Mouse (Mus musculus): Measurements from ENCODE around the gene Tcap. TPM values are rescaled to one million over a fixed set of nuclear protein-coding genes. Genes with fewer than 3 reads are reported as not detected.
A peak's percentile ranks its signal among the peaks of the same experiment; 100 is the strongest.

Tcap gene
- polyA plus RNA-seq, 1 experiment from 2014 or later: 1.3 TPM

- Histone ChIP-seq H3K9me3 (ENCODE audit: control insufficient read depth, low read length) (no peaks in the 10 kb centered on the region), H3K36me3 (ENCODE audit: control insufficient read depth, insufficient read depth, low read length) (0 out of 2 replicates have a peak, but pooled peaks cover 2% of the 10 kb centered on the region), H3K4me1 (ENCODE audit: control insufficient read depth, insufficient read depth, low read length) (peaks cover 38% of the 10 kb centered on the region), H3K27ac (ENCODE audit: low read depth, low read length) (peak overlapping the region; percentile 48), H3K4me3 (ENCODE audit: low read length) (no peak overlapping the region), H3K27me3 (ENCODE audit: control insufficient read depth, insufficient read depth, low read length) (peaks cover 6% of the 10 kb centered on the region; the same call in 1 of the 2 replicates), H3K9ac (ENCODE audit: low read depth, low read length) (0 out of 2 replicates have a peak overlapping the region, but pooled peaks have one; percentile 18), H3K4me2 (replicated peaks; ENCODE audit: low read depth, low read length) (no peak overlapping the region)
- no peak for ATAC-seq (ENCODE audit: low FRiP score, low TSS enrichment)
- 57% methylated on average over 4 of the region's 4 CpGs for WGBS
Measured at GRCm38 (mm10) chr11:98392645-98393044, 9.0 kb downstream of the Tcap start.

- Histone ChIP-seq H3K9ac (ENCODE audit: low read depth, low read length) (0 out of 2 replicates have a peak overlapping the region, but pooled peaks have one; percentile 2), H3K4me2 (replicated peaks; ENCODE audit: low read depth, low read length) (no peak overlapping the region), H3K4me1 (ENCODE audit: control insufficient read depth, insufficient read depth, low read length) (peaks cover 36% of the 10 kb centered on the region), H3K4me3 (ENCODE audit: low read length) (no peak overlapping the region), H3K27ac (ENCODE audit: low read depth, low read length) (peak overlapping the region; percentile 37; the same call in 1 of the 2 replicates), H3K27me3 (ENCODE audit: control insufficient read depth, insufficient read depth, low read length) (no peaks in the 10 kb centered on the region), H3K36me3 (ENCODE audit: control insufficient read depth, insufficient read depth, low read length) (0 out of 2 replicates have a peak, but pooled peaks cover 2% of the 10 kb centered on the region), H3K9me3 (ENCODE audit: control insufficient read depth, low read length) (no peaks in the 10 kb centered on the region)
- no peak for ATAC-seq (ENCODE audit: low FRiP score, low TSS enrichment)
- 76% methylated on average over 6 of the region's 6 CpGs for WGBS
Measured at GRCm38 (mm10) chr11:98393317-98393716, 9.7 kb downstream of the Tcap start.

- Histone ChIP-seq H3K9ac (ENCODE audit: low read depth, low read length) (no peak overlapping the region), H3K9me3 (ENCODE audit: control insufficient read depth, low read length) (no peaks in the 10 kb centered on the region), H3K4me1 (ENCODE audit: control insufficient read depth, insufficient read depth, low read length) (peaks cover 36% of the 10 kb centered on the region), H3K27me3 (ENCODE audit: control insufficient read depth, insufficient read depth, low read length) (no peaks in the 10 kb centered on the region), H3K36me3 (ENCODE audit: control insufficient read depth, insufficient read depth, low read length) (0 out of 2 replicates have a peak, but pooled peaks cover 2% of the 10 kb centered on the region), H3K4me3 (ENCODE audit: low read length) (no peak overlapping the region), H3K4me2 (replicated peaks; ENCODE audit: low read depth, low read length) (no peak overlapping the region), H3K27ac (ENCODE audit: low read depth, low read length) (no peak overlapping the region)
- ATAC-seq (ENCODE audit: low FRiP score, low TSS enrichment): no peak
- 31% methylated on average over 6 of the region's 6 CpGs for WGBS
Measured at GRCm38 (mm10) chr11:98394301-98394700, 10.7 kb downstream of the Tcap start.

- Histone ChIP-seq H3K4me3 (ENCODE audit: low read length) (no peak overlapping the region), H3K27ac (ENCODE audit: low read depth, low read length) (peak overlapping the region; percentile 51), H3K4me1 (ENCODE audit: control insufficient read depth, insufficient read depth, low read length) (peaks cover 40% of the 10 kb centered on the region), H3K36me3 (ENCODE audit: control insufficient read depth, insufficient read depth, low read length) (0 out of 2 replicates have a peak, but pooled peaks cover 2% of the 10 kb centered on the region), H3K9ac (ENCODE audit: low read depth, low read length) (no peak overlapping the region), H3K9me3 (ENCODE audit: control insufficient read depth, low read length) (no peaks in the 10 kb centered on the region), H3K4me2 (replicated peaks; ENCODE audit: low read depth, low read length) (no peak overlapping the region), H3K27me3 (ENCODE audit: control insufficient read depth, insufficient read depth, low read length) (no peaks in the 10 kb centered on the region)
- no peak for ATAC-seq (ENCODE audit: low FRiP score, low TSS enrichment)
- 41% methylated on average over 4 of the region's 4 CpGs for WGBS
Measured at GRCm38 (mm10) chr11:98395041-98395440, 11.4 kb downstream of the Tcap start.

GRCm38 (mm10) chr11:98397946-98398345 is 14.3 kb downstream of the Tcap start:
- no peaks in the 10 kb centered on the region for H3K9me3 ChIP-seq (ENCODE audit: control insufficient read depth, low read length)
- H3K4me1 ChIP-seq (ENCODE audit: control insufficient read depth, insufficient read depth, low read length): peaks cover 33% of the 10 kb centered on the region
- H3K27ac ChIP-seq (ENCODE audit: low read depth, low read length): no peak overlapping the region
- 0 out of 2 replicates have a peak, but pooled peaks cover 2% of the 10 kb centered on the region for H3K36me3 ChIP-seq (ENCODE audit: control insufficient read depth, insufficient read depth, low read length)
- no peak overlapping the region for H3K4me3 ChIP-seq (ENCODE audit: low read length)
- 84% methylated on average over 7 of the region's 7 CpGs for WGBS
- no peak overlapping the region for H3K4me2 ChIP-seq (replicated peaks; ENCODE audit: low read depth, low read length)
- ATAC-seq (ENCODE audit: low FRiP score, low TSS enrichment): no peak
- H3K27me3 ChIP-seq (ENCODE audit: control insufficient read depth, insufficient read depth, low read length): no peaks in the 10 kb centered on the region
- no peak overlapping the region for H3K9ac ChIP-seq (ENCODE audit: low read depth, low read length)

GRCm38 (mm10) chr11:98400161-98400726 is 16.6 kb downstream of the Tcap start, which contains the start of gene Pgap3:
TSS of gene Pgap3 (minus strand) at chr11:98400490.
- Histone ChIP-seq H3K9me3 (ENCODE audit: control insufficient read depth, low read length) (no peaks in the 10 kb centered on the region), H3K36me3 (ENCODE audit: control insufficient read depth, insufficient read depth, low read length) (0 out of 2 replicates have a peak, but pooled peaks cover 2% of the 10 kb centered on the region), H3K9ac (ENCODE audit: low read depth, low read length) (peak within 1 kb of the TSS; percentile 55; the same call in 1 of the 2 replicates), H3K27ac (ENCODE audit: low read depth, low read length) (peak within 1 kb of the TSS; percentile 90), H3K27me3 (ENCODE audit: control insufficient read depth, insufficient read depth, low read length) (no peaks in the 10 kb centered on the region), H3K4me2 (replicated peaks; ENCODE audit: low read depth, low read length) (peak within 1 kb of the TSS; percentile 81), H3K4me1 (ENCODE audit: control insufficient read depth, insufficient read depth, low read length) (peaks cover 12% of the 10 kb centered on the region), H3K4me3 (ENCODE audit: low read length) (peak within 1 kb of the TSS; percentile 44)
- under 1% methylated on average over 40 of the region's 40 CpGs for WGBS
- peak; percentile 88 for ATAC-seq (ENCODE audit: low FRiP score, low TSS enrichment)

GRCm38 (mm10) chr11:98400816-98401215 is 17.2 kb downstream of the Tcap start:
- WGBS: 42% methylated on average over 3 of the region's 3 CpGs
- H3K4me1 ChIP-seq (ENCODE audit: control insufficient read depth, insufficient read depth, low read length): peaks cover 11% of the 10 kb centered on the region
- peak overlapping the region; percentile 55; the same call in 1 of the 2 replicates for H3K9ac ChIP-seq (ENCODE audit: low read depth, low read length)
- no peaks in the 10 kb centered on the region for H3K9me3 ChIP-seq (ENCODE audit: control insufficient read depth, low read length)
- peak overlapping the region; percentile 90 for H3K27ac ChIP-seq (ENCODE audit: low read depth, low read length)
- peak overlapping the region; percentile 81 for H3K4me2 ChIP-seq (replicated peaks; ENCODE audit: low read depth, low read length)
- no peaks in the 10 kb centered on the region for H3K27me3 ChIP-seq (ENCODE audit: control insufficient read depth, insufficient read depth, low read length)
- H3K36me3 ChIP-seq (ENCODE audit: control insufficient read depth, insufficient read depth, low read length): 0 out of 2 replicates have a peak, but pooled peaks cover 2% of the 10 kb centered on the region
- ATAC-seq (ENCODE audit: low FRiP score, low TSS enrichment): peak; percentile 55; the same call in 1 of the 2 replicates
- peak overlapping the region; percentile 44 for H3K4me3 ChIP-seq (ENCODE audit: low read length)

GRCm38 (mm10) chr11:98406621-98407020 is 23.0 kb downstream of the Tcap start:
- no peaks in the 10 kb centered on the region for H3K9me3 ChIP-seq (ENCODE audit: control insufficient read depth, low read length)
- H3K9ac ChIP-seq (ENCODE audit: low read depth, low read length): no peak overlapping the region
- no peak overlapping the region for H3K4me2 ChIP-seq (replicated peaks; ENCODE audit: low read depth, low read length)
- no peak for ATAC-seq (ENCODE audit: low FRiP score, low TSS enrichment)
- no peaks in the 10 kb centered on the region for H3K36me3 ChIP-seq (ENCODE audit: control insufficient read depth, insufficient read depth, low read length)
- H3K4me1 ChIP-seq (ENCODE audit: control insufficient read depth, insufficient read depth, low read length): peaks cover 20% of the 10 kb centered on the region
- no peaks in the 10 kb centered on the region for H3K27me3 ChIP-seq (ENCODE audit: control insufficient read depth, insufficient read depth, low read length)
- no peak overlapping the region for H3K4me3 ChIP-seq (ENCODE audit: low read length)
- no peak overlapping the region for H3K27ac ChIP-seq (ENCODE audit: low read depth, low read length)
- 67% methylated on average over 6 of the region's 6 CpGs for WGBS

GRCm38 (mm10) chr11:98408872-98409271 is 25.3 kb downstream of the Tcap start:
- peaks cover 27% of the 10 kb centered on the region for H3K4me1 ChIP-seq (ENCODE audit: control insufficient read depth, insufficient read depth, low read length)
- H3K9me3 ChIP-seq (ENCODE audit: control insufficient read depth, low read length): no peaks in the 10 kb centered on the region
- ATAC-seq (ENCODE audit: low FRiP score, low TSS enrichment): peak; percentile 44
- no peaks in the 10 kb centered on the region for H3K27me3 ChIP-seq (ENCODE audit: control insufficient read depth, insufficient read depth, low read length)
- peak overlapping the region; percentile 14 for H3K4me3 ChIP-seq (ENCODE audit: low read length)
- H3K4me2 ChIP-seq (replicated peaks; ENCODE audit: low read depth, low read length): peak overlapping the region; percentile 36
- 33% methylated on average over 8 of the region's 8 CpGs for WGBS
- peak overlapping the region; percentile 80 for H3K27ac ChIP-seq (ENCODE audit: low read depth, low read length)
- no peaks in the 10 kb centered on the region for H3K36me3 ChIP-seq (ENCODE audit: control insufficient read depth, insufficient read depth, low read length)
- peak overlapping the region; percentile 34; the same call in 1 of the 2 replicates for H3K9ac ChIP-seq (ENCODE audit: low read depth, low read length)

All from kidney, embryonic 14.5 days (tissue).